Mouse (Mus musculus) small intestine, adult 2 months (tissue): ENCODE results near the gene Leng1.

Experiments
- CTCF ChIP-seq: fragments of 200-500 bp; IDR thresholded peaks from 2 replicates; pipeline ENCODE4 v1.5.1; 2012; ENCODE audit warnings: low read depth, mild to moderate bottlenecking, control low read depth, inconsistent platforms, low read length, moderate library complexity, mixed read lengths; ENCODE audit not compliant: insufficient replicate concordance, insufficient read length; ENCODE audit errors: extremely low read depth
- POLR2A ChIP-seq: fragments of 200-500 bp; IDR thresholded peaks from 2 replicates; pipeline ENCODE4 v1.6.1; 2012; ENCODE audit warnings: low read depth, mild to moderate bottlenecking, control low read depth, inconsistent platforms, low read length, moderate library complexity

DNA sequence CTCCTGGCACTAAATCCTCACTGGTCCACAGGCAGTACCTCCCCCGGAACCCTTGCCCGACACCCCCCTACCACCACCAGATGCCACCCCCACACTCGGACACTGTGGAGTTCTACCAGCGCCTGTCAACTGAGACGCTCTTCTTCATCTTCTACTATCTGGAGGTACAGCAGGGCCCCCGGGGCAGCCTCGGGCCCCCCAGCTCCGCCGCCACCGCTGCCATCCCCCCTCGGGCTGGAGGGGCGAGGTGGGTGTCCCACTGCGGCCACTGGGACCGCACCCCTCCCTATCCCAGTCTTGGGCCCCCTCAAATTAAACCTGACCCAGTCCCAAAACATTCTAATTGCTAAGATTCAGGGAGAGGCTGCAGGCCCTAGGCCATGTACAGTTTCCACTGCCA is 7.1 kb downstream of the Leng1 start:
- TF ChIP-seq CTCF (no peak), POLR2A (no peak)
